Mouse (Mus musculus) embryo, embryonic 11 days (tissue): ENCODE results near the gene Cd84.

ENCODE experiments used
- DNase-seq: peaks from one replicate; pipeline ENCODE4 v3.0.0-alpha.2; 2015

The Cd84 gene

DNA sequence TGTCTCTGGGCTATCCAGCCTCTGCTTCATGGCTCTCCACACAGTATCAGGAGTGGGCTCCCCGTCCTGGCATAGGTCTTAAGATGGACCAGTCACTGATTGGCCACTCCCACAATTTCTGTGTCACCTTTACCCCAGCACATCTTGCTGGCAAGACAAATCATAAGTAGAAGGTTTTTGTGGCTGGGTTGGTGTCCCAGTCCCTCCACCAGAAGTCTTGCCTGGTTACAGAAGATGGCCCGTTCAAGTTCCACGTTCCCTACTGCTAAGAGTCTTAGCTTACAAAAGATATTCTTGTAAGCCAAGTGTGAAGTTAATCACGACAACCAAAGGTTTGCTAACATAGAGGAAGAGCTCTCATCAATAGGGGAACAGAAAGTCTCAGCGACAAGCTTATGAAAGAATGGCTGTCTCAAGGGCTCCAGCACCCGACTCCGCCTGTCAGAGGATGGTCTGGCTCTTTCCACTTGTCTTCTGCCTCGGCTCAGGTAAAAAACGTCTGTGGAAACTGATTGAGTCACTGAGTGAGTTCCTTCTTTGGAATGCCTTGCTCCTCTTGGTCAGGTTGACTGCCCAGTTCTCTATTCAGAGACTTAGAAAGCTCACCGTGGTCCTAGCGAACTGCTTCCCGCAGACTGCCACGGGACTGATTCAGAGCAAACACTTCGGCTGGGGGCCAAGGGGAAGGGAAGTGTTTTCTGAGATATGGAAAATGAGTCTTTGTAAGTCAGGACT is 78.0 kb downstream of the Cd84 start, which contains the start of gene Slamf6:
TSS of gene Slamf6 (plus strand) at position 211 of the 735 bp plus-strand sequence.
- no peak for DNase-seq

- DNase-seq: no peak
Measured at GRCm38 (mm10) chr1:171918136-171918920, 78.8 kb downstream of the Cd84 start.

DNA sequence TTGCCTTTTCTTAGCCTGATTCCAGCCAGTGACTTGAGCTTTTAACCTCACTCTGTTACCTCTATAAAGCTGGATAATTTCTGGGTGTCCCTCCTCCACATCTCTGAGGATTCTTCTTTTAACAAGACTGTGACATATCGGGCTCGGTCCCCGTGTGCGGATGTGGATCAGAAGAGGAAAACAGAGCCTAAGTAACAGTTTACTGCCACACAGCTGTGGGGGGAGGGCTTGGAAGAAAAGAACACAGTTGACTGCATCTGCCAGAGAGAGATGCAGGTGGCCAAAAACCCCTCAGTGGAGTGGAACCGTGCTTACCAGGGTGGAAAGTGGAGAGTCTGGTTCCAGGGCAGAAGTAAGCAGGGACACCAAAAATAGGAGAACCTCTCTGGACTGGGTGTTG is 79.7 kb downstream of the Cd84 start:
- no peak for DNase-seq

GRCm38 (mm10) chr1:171919901-171920510 is 80.5 kb downstream of the Cd84 start:
- DNase-seq: no peak

DNA sequence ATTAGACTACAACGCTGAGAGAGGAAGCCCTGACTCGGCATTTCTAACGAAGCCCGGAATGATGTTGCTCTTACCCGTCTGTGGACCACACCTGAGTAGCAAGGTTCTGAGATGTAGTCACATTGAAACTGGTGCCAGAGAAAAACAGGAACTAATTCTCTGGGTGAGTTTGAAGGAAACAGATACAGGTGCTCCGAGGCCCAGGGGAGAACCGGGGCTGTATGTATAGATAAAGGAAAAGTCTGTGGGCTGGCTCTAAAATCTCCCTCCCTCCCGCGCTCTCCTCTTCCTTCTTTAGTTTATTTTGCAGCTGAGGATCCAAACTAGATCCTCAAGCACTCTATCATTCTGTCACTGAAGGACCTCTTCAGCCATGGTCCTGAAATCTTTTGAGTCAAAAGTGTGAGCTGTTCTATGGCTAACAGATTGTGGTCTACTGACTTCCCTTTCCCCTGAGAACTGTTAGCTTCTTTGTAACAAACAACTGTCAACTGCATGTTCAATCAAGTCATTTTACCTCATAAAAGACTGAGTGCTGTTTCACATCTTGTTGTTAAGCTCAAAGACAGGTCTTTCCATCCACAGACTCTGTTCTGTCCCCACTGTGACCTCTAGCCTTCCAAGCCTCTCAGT is 81.6 kb downstream of the Cd84 start:
- DNase-seq: no peak

GRCm38 (mm10) chr1:171921641-171922040 is 82.1 kb downstream of the Cd84 start:
- no peak for DNase-seq

DNA sequence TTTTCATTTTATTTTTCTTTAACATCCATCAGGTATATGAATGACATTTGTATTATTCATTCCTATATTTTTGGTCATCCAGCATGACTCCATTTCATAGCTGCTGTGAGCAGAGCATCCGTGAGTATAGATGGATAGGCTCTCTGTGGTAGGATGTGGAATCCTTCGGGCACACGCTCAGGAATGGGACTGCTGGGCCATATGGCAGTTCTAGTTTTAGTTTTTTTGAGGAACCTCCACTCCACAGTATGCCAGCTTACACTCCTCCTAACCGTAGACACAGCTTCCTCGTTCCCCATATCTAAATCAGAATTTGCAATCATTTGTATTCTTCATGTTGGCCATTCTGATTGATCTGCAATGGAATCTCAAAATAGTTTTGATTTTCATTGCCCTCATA is 83.3 kb downstream of the Cd84 start:
- no peak for DNase-seq

DNA sequence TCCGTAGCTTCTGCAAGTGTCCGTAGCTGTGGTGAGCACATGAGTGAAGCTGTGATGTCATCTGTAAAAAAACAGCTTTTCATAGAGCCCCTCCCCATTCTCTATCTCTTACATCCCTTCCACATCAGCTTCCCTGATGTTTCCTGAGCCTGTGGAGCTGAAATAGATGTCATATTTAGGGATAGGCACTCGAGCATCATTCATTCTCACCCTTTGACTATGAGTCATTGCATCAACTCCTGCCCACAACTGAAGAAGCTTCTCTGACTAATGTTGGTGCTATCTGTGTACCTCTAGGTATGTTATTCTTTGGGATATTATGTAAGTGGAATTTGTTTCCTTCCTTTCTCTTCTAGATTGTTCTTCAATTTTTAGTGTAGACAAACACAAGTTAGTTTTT is 85.4 kb downstream of the Cd84 start:
- no peak for DNase-seq

DNA sequence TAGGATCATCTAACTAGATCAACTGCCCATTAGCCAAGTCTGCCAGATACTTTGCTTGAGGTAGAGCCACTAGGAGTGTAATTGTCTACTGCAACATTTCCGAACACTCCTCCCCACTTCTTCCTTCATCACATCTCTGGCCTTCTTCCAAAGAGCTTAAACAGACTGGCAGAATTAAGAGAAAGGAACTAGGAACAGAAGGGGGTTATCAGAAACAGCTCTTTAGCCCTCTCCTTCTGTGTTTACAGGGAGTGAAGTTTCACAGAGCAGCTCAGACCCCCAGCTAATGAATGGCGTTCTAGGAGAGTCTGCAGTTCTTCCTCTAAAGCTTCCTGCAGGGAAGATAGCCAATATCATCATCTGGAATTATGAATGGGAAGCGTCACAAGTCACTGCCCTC is 94.4 kb downstream of the Cd84 start:
- DNase-seq: no peak

DNA sequence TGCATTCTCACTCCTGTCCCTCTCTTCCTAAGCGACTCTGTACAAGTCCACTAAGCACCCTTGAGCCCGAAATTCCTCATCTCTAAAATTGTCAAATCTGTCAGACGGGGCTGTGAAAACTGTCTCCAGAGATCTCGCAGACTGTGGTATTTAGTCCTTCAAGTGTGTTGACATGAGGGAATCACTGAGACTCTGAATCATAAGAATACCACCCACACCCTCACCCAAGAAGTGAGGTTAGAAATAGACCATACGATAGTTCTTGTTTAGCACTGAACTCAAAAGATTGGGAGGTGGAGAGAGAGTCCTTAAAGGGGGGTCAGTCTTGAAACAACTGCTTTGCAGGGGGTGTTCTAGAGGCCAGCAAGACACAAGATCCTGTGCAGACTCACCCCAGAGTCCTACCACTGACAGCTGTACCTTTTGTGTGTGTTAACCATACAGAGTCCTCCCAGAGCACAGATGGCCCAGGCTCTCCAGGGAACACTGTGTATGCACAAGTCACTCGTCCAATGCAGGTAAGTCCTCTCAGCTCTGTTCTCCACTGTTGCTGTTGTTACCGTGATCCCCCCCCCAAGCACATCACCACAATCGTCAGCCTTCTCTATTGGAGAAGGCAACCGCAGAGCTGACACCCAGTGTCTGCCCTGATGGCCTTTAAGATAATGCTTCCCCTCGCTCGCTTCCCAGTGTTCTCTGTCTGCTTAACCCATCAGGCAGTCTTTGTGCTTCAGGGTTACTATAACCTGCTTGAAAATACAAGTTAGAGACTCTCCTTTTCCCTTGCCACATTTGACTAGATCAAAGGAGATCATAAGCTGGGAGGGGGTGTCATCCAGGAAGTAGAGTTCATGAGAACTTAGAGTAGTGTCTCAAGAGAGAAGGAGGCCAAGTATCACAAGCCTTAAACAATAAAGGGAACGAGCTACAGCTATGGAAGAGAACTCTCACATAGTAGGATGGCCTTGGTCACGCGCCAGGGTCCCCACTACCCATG is 99.8 kb downstream of the Cd84 start:
- no peak for DNase-seq
